In genomic region chr17:64341698-64342097, GRCm38 (mm10) we compare ENCODE assay signal across 12 mouse cellular contexts. TPM values are rescaled to one million over a fixed set of nuclear protein-coding genes. Genes with fewer than 3 reads are reported as not detected.
A peak's percentile ranks its signal among the peaks of the same experiment; 100 is the strongest.
DNase-seq lines count a peak whose midpoint lies in the region; TF ChIP-seq lines count a peak whose summit lies in the region.
"Had no signal": no experiment of that assay in that cellular context is flagged by ENCODE, and none has a peak within 500 bp of the region (broad histone marks: within the 10 kb centered on the region; RNA-seq: fewer than 3 reads in every experiment).

No protein-coding gene starts in this region.

- in situ Hi-C loops in CH12.LX (cut with MboI; ENCODE audit: low pct_ligation_motif_present, low pct_unique_long_range_greater_than_20kb, low sequenced_read_pairs) = no loop called here

- H3K36me3 ChIP-seq in CH12.LX (replicated peaks in 1 of 2; ENCODE audit: control insufficient read depth in 1 of 2, insufficient read depth in 1 of 2, low read length in 1 of 2) = no peaks in the 10 kb centered on the region
- H3K36me3 ChIP-seq: embryonic facial prominence, embryonic 15.5 days had no signal

- dilution Hi-C loops in CH12.LX (cut with MboI; ENCODE audit: extremely low pct_ligation_motif_present, extremely low pct_unique_long_range_greater_than_20kb, low sequenced_read_pairs) = no loop called here

- peak; percentile 12 to 30 for DNase-seq in layer of hippocampus, adult 18-20 months (ENCODE audit: low spot score in 2 of 2)
- no peak for DNase-seq in layer of hippocampus, postnatal 14 days (ENCODE audit: low spot score in 2 of 2)
- peak; percentile 88 for DNase-seq in 416B (ENCODE audit: low read depth)
- peak; percentile 42 for DNase-seq in CH12.LX (ENCODE audit: extremely low read depth)
- no peak for DNase-seq in cerebellum, adult 18-20 months
- no peak for DNase-seq in thymus, postnatal 14 days
- DNase-seq: cerebellum, postnatal 10 days; heart, postnatal 10 days had no signal

- TF ChIP-seq CTCF in CH12.LX (conservative IDR thresholded peaks at IDR 0.05 in 1 of 2, IDR thresholded peaks at IDR 0.05 in 1 of 2; ENCODE audit: low read depth in 2 of 2, low read length in 2 of 2) = no peak
- no peak for TF ChIP-seq CTCF in embryonic fibroblast, embryonic 13.5 days (IDR thresholded peaks at IDR 0.05; ENCODE audit: borderline replicate concordance, insufficient read depth, low read length)

- no peak overlapping the region for H3K9ac ChIP-seq in CH12.LX (ENCODE audit: insufficient read depth, low read depth)
- H3K9ac ChIP-seq: embryonic facial prominence, embryonic 15.5 days; liver, embryonic 14.5 days had no signal

- H3K4me1 ChIP-seq in CH12.LX (ENCODE audit: control insufficient read depth in 1 of 2, insufficient read depth in 2 of 2) = peaks cover 0 to 6% of the 10 kb centered on the region in 2 experiments; a peak in 2 of 4 replicates
- peaks cover 2% of the 10 kb centered on the region; the same call in 1 of the 2 replicates for H3K4me1 ChIP-seq in embryonic fibroblast, embryonic 13.5 days (ENCODE audit: control insufficient read depth, insufficient read depth, low read length)

- no peak overlapping the region for H3K27ac ChIP-seq in CH12.LX (ENCODE audit: insufficient read depth, low read depth)
- peak overlapping the region; percentile 49; the same call in 1 of the 2 replicates for H3K27ac ChIP-seq in embryonic fibroblast, embryonic 13.5 days (ENCODE audit: insufficient read depth, low read length)
- H3K27ac ChIP-seq: embryonic facial prominence, embryonic 15.5 days; liver, embryonic 14.5 days; macrophage had no signal

- no peaks in the 10 kb centered on the region for H3K27me3 ChIP-seq in CH12.LX (replicated peaks)
- H3K27me3 ChIP-seq: embryonic facial prominence, embryonic 15.5 days had no signal

- TF ChIP-seq EP300 in CH12.LX (IDR thresholded peaks at IDR 0.05; ENCODE audit: low read length) = peak; percentile 64; the same call in 1 of the 2 replicates

- peak overlapping the region; percentile 5; the same call in 1 of the 2 replicates for H3K4me2 ChIP-seq in CH12.LX (ENCODE audit: insufficient read depth, low read depth, poor library complexity, severe bottlenecking)
- H3K4me2 ChIP-seq: embryonic facial prominence, embryonic 15.5 days had no signal

- TF ChIP-seq POLR2A in CH12.LX (IDR thresholded peaks at IDR 0.05; ENCODE audit: low read depth, low read length) = no peak
- no peak for TF ChIP-seq POLR2A in embryonic fibroblast, embryonic 13.5 days (IDR thresholded peaks at IDR 0.05; ENCODE audit: low read depth, low read length)

- no peaks in the 10 kb centered on the region for H3K9me3 ChIP-seq in CH12.LX (replicated peaks; ENCODE audit: low read length)
- H3K9me3 ChIP-seq: embryonic facial prominence, embryonic 15.5 days had no signal

- H3K79me2 ChIP-seq in CH12.LX (replicated peaks; ENCODE audit: control insufficient read depth, extremely low read depth, insufficient read depth, poor library complexity, severe bottlenecking) = no peaks in the 10 kb centered on the region

- H3K4me3 ChIP-seq in CH12.LX (replicated peaks in 1 of 3; ENCODE audit: low read depth in 2 of 3, low read length in 2 of 3, poor library complexity in 1 of 3) = no peak overlapping the region
- H3K4me3 ChIP-seq in embryonic fibroblast, embryonic 13.5 days (ENCODE audit: insufficient read depth, low read length) = no peak overlapping the region
- H3K4me3 ChIP-seq: embryonic facial prominence, embryonic 15.5 days had no signal

- TF ChIP-seq RAD21 in CH12.LX (IDR thresholded peaks at IDR 0.05; ENCODE audit: low read depth, low read length) = no peak

TF ChIP-seq in CH12.LX, 34 proteins besides CTCF, POLR2A, EP300 and RAD21:
- TF ChIP-seq ZNF384 (IDR thresholded peaks at IDR 0.05; ENCODE audit: low read depth, low read length) (no peak), BHLHE40 (IDR thresholded peaks at IDR 0.05; ENCODE audit: low read depth, low read length) (peak; percentile 95), KAT2A (IDR thresholded peaks at IDR 0.05; ENCODE audit: insufficient replicate concordance, low read length) (no peak), ZKSCAN1 (IDR thresholded peaks at IDR 0.05; ENCODE audit: borderline replicate concordance, low read depth, low read length) (no peak), MXI1 (IDR thresholded peaks at IDR 0.05; ENCODE audit: low read depth, low read length) (no peak), USF2 (conservative IDR thresholded peaks at IDR 0.05; ENCODE audit: low read depth, low read length) (no peak), JUND (conservative IDR thresholded peaks at IDR 0.05; ENCODE audit: low read depth, low read length) (peak; percentile 90), GABPA (IDR thresholded peaks at IDR 0.05; ENCODE audit: insufficient replicate concordance, low read depth, low read length) (no peak), UBTF (IDR thresholded peaks at IDR 0.05; ENCODE audit: low read depth, low read length) (no peak), SIN3A (IDR thresholded peaks at IDR 0.05; ENCODE audit: low read length) (0 out of 2 replicates have a peak, but pooled peaks have one; percentile 20), MAFK (IDR thresholded peaks at IDR 0.05; ENCODE audit: insufficient replicate concordance, low read length) (no peak), ZMIZ1 (IDR thresholded peaks at IDR 0.05; ENCODE audit: low read depth, low read length) (no peak), IRF4 (IDR thresholded peaks at IDR 0.05; ENCODE audit: low read depth, low read length) (peak; percentile 26; the same call in 1 of the 2 replicates), ZC3H11A (IDR thresholded peaks at IDR 0.05; ENCODE audit: low read depth, low read length) (no peak), NRF1 (IDR thresholded peaks at IDR 0.05; ENCODE audit: low read depth, low read length) (no peak), JUN (IDR thresholded peaks at IDR 0.05; ENCODE audit: insufficient read depth, low read depth, low read length) (peak; percentile 91), E2F4 (IDR thresholded peaks at IDR 0.05; ENCODE audit: insufficient replicate concordance, low read depth, low read length) (no peak), HCFC1 (IDR thresholded peaks at IDR 0.05; ENCODE audit: low read depth, low read length) (no peak), CHD1 (IDR thresholded peaks at IDR 0.05; ENCODE audit: low read depth, low read length) (no peak), SMC3 (IDR thresholded peaks at IDR 0.05; ENCODE audit: low read depth, low read length) (no peak), MAZ (IDR thresholded peaks at IDR 0.05; ENCODE audit: low read depth, low read length) (no peak), RCOR1 (conservative IDR thresholded peaks at IDR 0.05; ENCODE audit: low read depth, low read length) (no peak), MYC (IDR thresholded peaks at IDR 0.05; ENCODE audit: low read depth, low read length) (no peak), POLR2AphosphoS2 (IDR thresholded peaks at IDR 0.05; ENCODE audit: low read depth, low read length) (no peak), CHD2 (IDR thresholded peaks at IDR 0.05; ENCODE audit: low read length) (no peak), ELF1 (IDR thresholded peaks at IDR 0.05; ENCODE audit: low read depth, low read length) (no peak), USF1 (IDR thresholded peaks at IDR 0.05; ENCODE audit: low read depth, low read length) (no peak), MAX (IDR thresholded peaks at IDR 0.05; ENCODE audit: low read length) (no peak), PAX5 (IDR thresholded peaks at IDR 0.05; ENCODE audit: low read length) (no peak), ETS1 (conservative IDR thresholded peaks at IDR 0.05; ENCODE audit: low read depth, low read length) (peak; percentile 79), TBP (conservative IDR thresholded peaks at IDR 0.05; ENCODE audit: low read depth, low read length) (no peak), NELFE (IDR thresholded peaks at IDR 0.05; ENCODE audit: low read depth, low read length) (no peak), MEF2A (IDR thresholded peaks at IDR 0.05; ENCODE audit: borderline replicate concordance, low read depth, low read length) (no peak), TCF12 (IDR thresholded peaks at IDR 0.05; ENCODE audit: low read depth, low read length) (no peak)

RNA-seq across cellular contexts. Expression of gene Pja2, which starts 10.0 kb away (rescaled TPM):
- 100 to 1,000 TPM; 453 to 467 TPM for total RNA-seq in layer of hippocampus, adult 18-20 months (2021)
- total RNA-seq in layer of hippocampus, postnatal 14 days (2021) = 100 to 1,000 TPM; 381 to 404 TPM
- total RNA-seq in CH12.LX (2012; rRNA removed) (9.1 and 10.9 TPM in 2 replicates), CH12.LX (2014; rRNA removed) (13.9 and 14.7 TPM in 2 replicates)
- polyA plus RNA-seq in CH12.LX (2012; ENCODE audit: insufficient read length, low read depth) = 12.9 and 16.2 TPM in 2 replicates
- 107 and 123 TPM in 2 replicates for polyA plus RNA-seq in embryonic fibroblast, embryonic 13.5 days (2011; ENCODE audit: insufficient read length, low read depth, missing spikeins)

Comparison
In these comparisons a context has a peak if more than half of its experiments do, and no peak if none do; other contexts are left out.
1. DNase-seq: peak in layer of hippocampus, adult 18-20 months (2 of 2), 416B (single experiment) and CH12.LX (single experiment); none in layer of hippocampus, postnatal 14 days (0 of 2), cerebellum, adult 18-20 months (0 of 2) and thymus, postnatal 14 days (single experiment).
2. RNA of gene Pja2, which starts 10.0 kb away (total RNA-seq): 453 to 467 TPM in layer of hippocampus, adult 18-20 months and 381 to 404 TPM in layer of hippocampus, postnatal 14 days; 9.1 to 14.7 TPM in CH12.LX; every median in the first group is over 10 times any median in the second.